Mouse (Mus musculus): ENCODE data around the gene Pam.

GRCm38 (mm10) chr1:97999465-97999864 lies 96.0 kb downstream of the Pam start:
- no peak for TF ChIP-seq CTCF (IDR thresholded peaks at IDR 0.05; ENCODE audit: low read depth)
- TF ChIP-seq EP300 (optimal IDR thresholded peaks at IDR 0.05), result no peak

All from stomach, postnatal 0 days (tissue).